Mouse (Mus musculus) thymus, adult 2 months (tissue): ENCODE results near the gene Pole. TPM values are rescaled to one million over a fixed set of nuclear protein-coding genes. Genes with fewer than 3 reads are reported as not detected.

Experiments used
- DNase-seq: peaks from one replicate; pipeline ENCODE4 v3.0.0; 2021
- H3K27ac ChIP-seq: fragments of 200-500 bp; 2 replicates; pipeline ENCODE4 v1.5.1; 2012; ENCODE audit warnings: low read length, control low read depth; ENCODE audit not compliant: control insufficient read depth, insufficient read depth
- H3K27me3 ChIP-seq: fragments of 200-500 bp; 2 replicates; pipeline ENCODE4 v1.6.1; 2012; ENCODE audit warnings: mild to moderate bottlenecking, low read length, moderate library complexity, mixed read lengths; ENCODE audit not compliant: control insufficient read depth, insufficient read depth
- H3K36me3 ChIP-seq: fragments of 200-500 bp; 2 replicates; pipeline ENCODE4 v1.6.1; 2012; ENCODE audit warnings: mild to moderate bottlenecking, low read length, moderate library complexity; ENCODE audit not compliant: control insufficient read depth, insufficient read depth
- H3K4me1 ChIP-seq: fragments of 200-500 bp; replicated peaks from 2 replicates; pipeline ENCODE4 v1.6.1; 2012; ENCODE audit warnings: low read length; ENCODE audit not compliant: control insufficient read depth, insufficient read depth
- H3K4me3 ChIP-seq: fragments of 200-500 bp; 2 replicates; pipeline ENCODE4 v1.5.1; 2012; ENCODE audit warnings: mild to moderate bottlenecking, low read length, control low read depth, moderate library complexity; ENCODE audit not compliant: control insufficient read depth, insufficient read depth
- CTCF ChIP-seq: fragments of 200-500 bp; IDR thresholded peaks from 2 replicates; pipeline ENCODE4 v1.5.1; 2012; ENCODE audit warnings: mild to moderate bottlenecking, control low read depth, low read length, moderate library complexity, borderline replicate concordance; ENCODE audit not compliant: control insufficient read depth, poor library complexity, insufficient read depth; ENCODE audit errors: extremely low read depth
- POLR2A ChIP-seq: fragments of 200-500 bp; IDR thresholded peaks from 2 replicates; pipeline ENCODE4 v1.6.1; 2012; ENCODE audit warnings: mild to moderate bottlenecking, low read length, control low read depth, moderate library complexity; ENCODE audit not compliant: control insufficient read depth, poor library complexity, insufficient read depth; ENCODE audit errors: extremely low read depth
- WGBS: fragments of 180-500 bp; shearing (Covaris S2); methylation state at CpG from one replicate; pipeline ENCODE4 v1.1.7; 2018; 5-methylcytosine and 5-hydroxymethylcytosine counted together
- polyA plus RNA-seq: library from polyadenylated mRNA; depleted of rRNA; stranded (reverse); fragments of >200 nt; gene quantifications from 2 replicates; pipeline ENCODE4 v1.2.3, GENCODE M21; 2012

Pole gene
- polyA plus RNA-seq, 1 experiment, result 27.5 TPM

DNA sequence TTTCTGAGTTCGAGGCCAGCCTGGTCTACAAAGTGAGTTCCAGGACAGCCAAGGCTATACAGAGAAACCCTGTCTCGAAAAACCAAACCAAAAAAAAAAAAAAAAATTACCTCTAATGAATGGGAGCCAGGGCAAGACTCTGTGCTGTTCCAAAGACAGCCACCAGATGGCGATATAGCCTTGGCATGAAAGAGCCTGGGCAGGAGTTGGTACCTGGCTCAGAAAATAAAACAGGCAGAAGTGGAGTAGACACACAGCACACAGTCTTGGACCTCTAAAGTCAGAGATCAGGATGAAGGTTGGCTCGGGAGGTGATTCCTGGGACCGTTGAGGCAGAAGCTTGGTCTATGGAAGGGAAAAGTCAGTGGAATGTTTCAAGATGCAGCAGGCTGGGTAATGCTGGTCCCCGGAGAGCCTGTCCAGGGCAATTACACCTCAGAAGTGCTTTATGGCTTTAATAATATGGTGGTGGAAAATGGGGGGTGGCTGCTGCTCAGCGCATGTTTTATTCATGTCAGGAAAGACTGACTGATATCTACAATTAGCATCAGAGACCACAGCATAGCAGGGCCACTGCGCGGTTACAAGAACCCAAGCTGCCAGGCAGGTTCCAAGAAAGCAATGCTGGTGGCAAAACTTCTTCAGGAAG, 71.5 kb downstream of the Pole start:
- no peak overlapping the region for H3K27ac ChIP-seq
- 43% methylated on average over 9 of the region's 9 CpGs for WGBS
- no peaks in the 10 kb centered on the region for H3K27me3 ChIP-seq
- H3K4me3 ChIP-seq, result no peak overlapping the region
- TF ChIP-seq CTCF (0 out of 2 replicates have a peak, but pooled peaks have one; percentile 21), POLR2A (no peak)
- H3K36me3 ChIP-seq, result no peaks in the 10 kb centered on the region
- no peaks in the 10 kb centered on the region for H3K4me1 ChIP-seq
- DNase-seq, result peak; percentile 77

DNA sequence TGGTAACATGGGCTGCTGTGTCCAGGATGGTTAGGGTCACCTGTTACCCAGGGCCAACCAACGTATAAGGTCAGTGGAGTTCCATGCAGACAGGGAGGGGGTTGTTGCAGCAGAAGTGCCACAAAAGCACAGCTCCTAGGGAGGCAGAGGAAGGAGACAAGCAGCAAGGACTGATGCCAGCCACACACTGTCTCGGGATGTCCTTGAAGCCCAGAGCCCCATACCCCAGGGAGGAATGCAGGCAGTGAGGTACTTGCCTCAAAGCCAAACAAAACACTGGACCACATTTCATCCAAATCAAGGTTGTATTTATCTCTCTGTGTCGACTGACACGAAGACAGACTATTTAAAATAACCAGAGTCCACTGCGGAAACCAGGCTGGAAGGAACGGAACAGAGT, 75.4 kb downstream of the Pole start:
- WGBS, result 97% methylated on average over 6 of the region's 6 CpGs
- Histone ChIP-seq H3K4me1 (peaks cover 9% of the 10 kb centered on the region), H3K27me3 (no peaks in the 10 kb centered on the region; the same call in 1 of the 2 replicates), H3K36me3 (no peaks in the 10 kb centered on the region), H3K4me3 (no peak overlapping the region), H3K27ac (no peak overlapping the region)
- no peak for TF ChIP-seq CTCF
- TF ChIP-seq POLR2A, result no peak
- DNase-seq, result no peak

- H3K4me3 ChIP-seq, result peak overlapping the region; percentile 44
- H3K27me3 ChIP-seq, result no peaks in the 10 kb centered on the region; the same call in 1 of the 2 replicates
- H3K27ac ChIP-seq, result no peak overlapping the region
- WGBS, result 2% methylated on average over 28 of the region's 28 CpGs
- DNase-seq, result no peak
- no peaks in the 10 kb centered on the region for H3K36me3 ChIP-seq
- TF ChIP-seq CTCF (no peak; the same call in 1 of the 2 replicates), POLR2A (no peak)
- peaks cover 9% of the 10 kb centered on the region for H3K4me1 ChIP-seq
Observed at GRCm38 (mm10) chr5:110362813-110363178, 76.7 kb downstream of the Pole start.

GRCm38 (mm10) chr5:110363179-110363821, 77.2 kb downstream of the Pole start:
- Histone ChIP-seq H3K36me3 (no peaks in the 10 kb centered on the region), H3K27me3 (no peaks in the 10 kb centered on the region; the same call in 1 of the 2 replicates), H3K4me1 (peaks cover 9% of the 10 kb centered on the region), H3K27ac (no peak overlapping the region), H3K4me3 (peak overlapping the region; percentile 44)
- DNase-seq, result peak; percentile 74
- no peak for TF ChIP-seq POLR2A
- TF ChIP-seq CTCF, result peak; percentile 84; the same call in 1 of the 2 replicates
- WGBS, result 11% methylated on average over 72 of the region's 72 CpGs

GRCm38 (mm10) chr5:110363822-110364545, 77.9 kb downstream of the Pole start:
- Histone ChIP-seq H3K27ac (no peak overlapping the region), H3K4me1 (peaks cover 9% of the 10 kb centered on the region), H3K27me3 (no peaks in the 10 kb centered on the region; the same call in 1 of the 2 replicates), H3K4me3 (no peak overlapping the region), H3K36me3 (no peaks in the 10 kb centered on the region)
- 85% methylated on average over 11 of the region's 11 CpGs for WGBS
- DNase-seq, result no peak
- TF ChIP-seq POLR2A (no peak), CTCF (0 out of 2 replicates have a peak, but pooled peaks have one; percentile 1)

GRCm38 (mm10) chr5:110376802-110377433, 90.8 kb downstream of the Pole start:
- no peak overlapping the region for H3K4me3 ChIP-seq
- no peaks in the 10 kb centered on the region for H3K4me1 ChIP-seq
- 70% methylated on average over 8 of the region's 8 CpGs for WGBS
- H3K27ac ChIP-seq, result no peak overlapping the region
- TF ChIP-seq POLR2A (no peak), CTCF (peak; percentile 86)
- peak; percentile 77 for DNase-seq
- H3K27me3 ChIP-seq, result no peaks in the 10 kb centered on the region
- no peaks in the 10 kb centered on the region for H3K36me3 ChIP-seq
